Mouse (Mus musculus) granulocyte monocyte progenitor cell, adult 5-6 weeks (primary cell): ENCODE data around the gene Bag1. TPM values are rescaled to one million over a fixed set of nuclear protein-coding genes. Genes with fewer than 3 reads are reported as not detected.
"Not testable (repeated sequence)": the region's sequence is repeated elsewhere in the genome, so short reads cannot be mapped to it uniquely, and the experiment has no call there.

Source experiments
- ATAC-seq: replicated peaks from 2 replicates; pipeline ENCODE4 v1.8.0; 2016; ENCODE audit warnings: mild to moderate bottlenecking, moderate TSS enrichment, inconsistent platforms; ENCODE audit not compliant: poor library complexity, severe bottlenecking
- total RNA-seq, 2 experiments: library from RNA; stranded (forward) in 1 of 2; stranded (reverse) in 1 of 2; fragments of 200-712, 200-1000 nt in 1 of 2; fragments of >200 nt in 1 of 2; fragmentation: Nextera tagmentation in 1 of 2; gene quantifications; 2 replicates each; pipeline ENCODE4 v1.2.3; 2014 to 2017

Bag1 gene
- total RNA-seq, 2 experiments from 2014 or later, result 146 to 367 TPM

GRCm38 (mm10) chr4:40938793-40939192 lies 9.3 kb downstream of the Bag1 start:
- no peak for ATAC-seq

GRCm38 (mm10) chr4:40936175-40936839 lies 11.8 kb downstream of the Bag1 start:
- no peak for ATAC-seq

GRCm38 (mm10) chr4:40934369-40934768 lies 13.7 kb downstream of the Bag1 start:
- not testable (repeated sequence) for ATAC-seq

GRCm38 (mm10) chr4:40933694-40934093 lies 14.4 kb downstream of the Bag1 start:
- no peak for ATAC-seq

- ATAC-seq, result no peak
Observed at GRCm38 (mm10) chr4:40929046-40929445, 19.0 kb downstream of the Bag1 start.

- ATAC-seq, result no peak
Observed at GRCm38 (mm10) chr4:40925568-40925967, 22.5 kb downstream of the Bag1 start.

GRCm38 (mm10) chr4:40923087-40923651 lies 24.9 kb downstream of the Bag1 start:
- no peak for ATAC-seq

- no peak for ATAC-seq
Observed at GRCm38 (mm10) chr4:40921288-40921687, 26.8 kb downstream of the Bag1 start.

GRCm38 (mm10) chr4:40920576-40920975 lies 27.5 kb downstream of the Bag1 start:
- no peak for ATAC-seq

- no peak for ATAC-seq
Observed at GRCm38 (mm10) chr4:40919785-40920184, 28.3 kb downstream of the Bag1 start, which contains the start of gene Spink4. Spink4 (plus strand) TSS chr4:40920052.

GRCm38 (mm10) chr4:40916592-40917155 lies 31.4 kb downstream of the Bag1 start:
- ATAC-seq, result no peak

- ATAC-seq, result no peak
Observed at GRCm38 (mm10) chr4:40915947-40916346, 32.1 kb downstream of the Bag1 start.

- peak; percentile 88 for ATAC-seq
Observed at GRCm38 (mm10) chr4:40914287-40914867, 33.7 kb downstream of the Bag1 start.

GRCm38 (mm10) chr4:40908261-40908969 lies 39.7 kb downstream of the Bag1 start:
- ATAC-seq, result no peak

- peak; percentile 63 for ATAC-seq
Observed at GRCm38 (mm10) chr4:40906298-40906697, 41.8 kb downstream of the Bag1 start.

GRCm38 (mm10) chr4:40900612-40901011 lies 47.5 kb downstream of the Bag1 start:
- ATAC-seq, result no peak

GRCm38 (mm10) chr4:40900071-40900470 lies 48.0 kb downstream of the Bag1 start:
- ATAC-seq, result no peak

GRCm38 (mm10) chr4:40899264-40899663 lies 48.8 kb downstream of the Bag1 start:
- ATAC-seq, result no peak

- ATAC-seq, result no peak
Observed at GRCm38 (mm10) chr4:40898476-40899044, 49.5 kb downstream of the Bag1 start.

GRCm38 (mm10) chr4:40895646-40896045 lies 52.4 kb downstream of the Bag1 start:
- no peak for ATAC-seq
